Mouse (Mus musculus) kidney, embryonic 14.5 days (tissue): ENCODE measurements around the gene Capn5. TPM values are rescaled to one million over a fixed set of nuclear protein-coding genes. Genes with fewer than 3 reads are reported as not detected.

Source experiments
- ATAC-seq: fragments of 200-750 bp; cut with Nextera tagmentation; 2 replicates; pipeline ENCODE4 v1.8.0; 2017; ENCODE audit warnings: moderate number of reproducible peaks, mild to moderate bottlenecking, moderate TSS enrichment, moderate library complexity; ENCODE audit not compliant: low FRiP score, low TSS enrichment
- H3K27ac ChIP-seq: fragments of 300-500 bp; sonication (generic); 2 replicates; pipeline ENCODE4 v1.5.1; 2014; ENCODE audit warnings: low read depth, mild to moderate bottlenecking, low read length, moderate library complexity, mixed read lengths
- H3K27me3 ChIP-seq: fragments of 300-500 bp; sonication (generic); 2 replicates; pipeline ENCODE4 v1.6.1; 2014; ENCODE audit warnings: mild to moderate bottlenecking, low read length; ENCODE audit not compliant: control insufficient read depth, insufficient read depth
- H3K36me3 ChIP-seq: fragments of 300-500 bp; sonication (generic); 2 replicates; pipeline ENCODE4 v1.6.1; 2014; ENCODE audit warnings: low read length, mixed read lengths; ENCODE audit not compliant: control insufficient read depth, insufficient read depth
- H3K4me1 ChIP-seq: fragments of 300-500 bp; sonication (generic); 2 replicates; pipeline ENCODE4 v1.6.1; 2014; ENCODE audit warnings: low read length, mixed read lengths; ENCODE audit not compliant: control insufficient read depth, insufficient read depth
- H3K4me2 ChIP-seq: fragments of 300-500 bp; sonication (generic); replicated peaks from 2 replicates; pipeline ENCODE4 v1.6.1; 2014; ENCODE audit warnings: low read depth, mild to moderate bottlenecking, low read length
- H3K4me3 ChIP-seq: fragments of 300-500 bp; sonication (generic); 2 replicates; pipeline ENCODE4 v1.5.1; 2014; ENCODE audit warnings: mild to moderate bottlenecking, low read length
- H3K9ac ChIP-seq: fragments of 300-500 bp; sonication (generic); 2 replicates; pipeline ENCODE4 v1.6.1; 2014; ENCODE audit warnings: low read depth, mild to moderate bottlenecking, low read length, moderate library complexity
- H3K9me3 ChIP-seq: fragments of 300-500 bp; sonication (generic); 2 replicates; pipeline ENCODE4 v1.6.1; 2016; ENCODE audit warnings: low read length; ENCODE audit not compliant: control insufficient read depth
- WGBS: fragments of 180-500 bp; shearing (Covaris S2); extraction: QIAGEN DNeasy Blood & Tissue Kit; methylation state at CpG from one replicate; pipeline ENCODE4 v1.1.7; 2014; 5-methylcytosine and 5-hydroxymethylcytosine counted together
- polyA plus RNA-seq: library from polyadenylated mRNA; unstranded; fragments of >200 nt; fragmentation: Nextera tagmentation; extraction: Ambion mirVana; gene quantifications from 2 replicates; pipeline ENCODE4 v1.2.1, GENCODE M21; 2014

Gene Capn5
- polyA plus RNA-seq, 1 experiment from 2014 or later = 10.4 TPM

- Histone ChIP-seq H3K27me3 (no peaks in the 10 kb centered on the region), H3K4me1 (0 out of 2 replicates have a peak, but pooled peaks cover 3% of the 10 kb centered on the region), H3K4me2 (no peak overlapping the region), H3K4me3 (no peak overlapping the region), H3K36me3 (no peaks in the 10 kb centered on the region), H3K9ac (0 out of 2 replicates have a peak overlapping the region, but pooled peaks have one; percentile 12), H3K27ac (peak overlapping the region; percentile 32; the same call in 1 of the 2 replicates), H3K9me3 (no peaks in the 10 kb centered on the region)
- ATAC-seq = peak; percentile 69
- 71% methylated on average over 6 of the region's 6 CpGs for WGBS
These were observed 6.7 kb downstream of the Capn5 start for GRCm38 (mm10) chr7:98171141-98172073.

GRCm38 (mm10) chr7:98164999-98165528 is 13.0 kb downstream of the Capn5 start:
- H3K4me3 ChIP-seq = no peak overlapping the region
- H3K4me1 ChIP-seq = peaks cover 13% of the 10 kb centered on the region
- no peaks in the 10 kb centered on the region for H3K9me3 ChIP-seq
- H3K27ac ChIP-seq = peak overlapping the region; percentile 83
- ATAC-seq = peak; percentile 63
- WGBS = 50% methylated on average over 10 of the region's 10 CpGs
- H3K4me2 ChIP-seq = no peak overlapping the region
- H3K9ac ChIP-seq = no peak overlapping the region
- no peaks in the 10 kb centered on the region for H3K36me3 ChIP-seq
- no peaks in the 10 kb centered on the region for H3K27me3 ChIP-seq

- Histone ChIP-seq H3K36me3 (no peaks in the 10 kb centered on the region), H3K9ac (no peak overlapping the region), H3K9me3 (no peaks in the 10 kb centered on the region), H3K4me2 (no peak overlapping the region), H3K4me3 (no peak overlapping the region), H3K27ac (peak overlapping the region; percentile 83; the same call in 1 of the 2 replicates), H3K27me3 (no peaks in the 10 kb centered on the region), H3K4me1 (peaks cover 18% of the 10 kb centered on the region)
- ATAC-seq = no peak
- WGBS = 74% methylated on average over 9 of the region's 9 CpGs
These were observed 13.6 kb downstream of the Capn5 start for GRCm38 (mm10) chr7:98164382-98164998.

- no peak for ATAC-seq
- no peaks in the 10 kb centered on the region for H3K36me3 ChIP-seq
- H3K4me3 ChIP-seq = no peak overlapping the region
- H3K27me3 ChIP-seq = no peaks in the 10 kb centered on the region
- H3K4me2 ChIP-seq = no peak overlapping the region
- no peak overlapping the region for H3K9ac ChIP-seq
- H3K27ac ChIP-seq = no peak overlapping the region; the same call in 1 of the 2 replicates
- peaks cover 26% of the 10 kb centered on the region for H3K4me1 ChIP-seq
- no peaks in the 10 kb centered on the region for H3K9me3 ChIP-seq
- 41% methylated on average over 3 of the region's 3 CpGs for WGBS
These were observed 14.4 kb downstream of the Capn5 start for GRCm38 (mm10) chr7:98163700-98164099.

- Histone ChIP-seq H3K4me2 (no peak overlapping the region), H3K27me3 (no peaks in the 10 kb centered on the region), H3K9ac (no peak overlapping the region), H3K27ac (no peak overlapping the region), H3K4me3 (no peak overlapping the region), H3K36me3 (no peaks in the 10 kb centered on the region), H3K9me3 (no peaks in the 10 kb centered on the region), H3K4me1 (peaks cover 26% of the 10 kb centered on the region)
- 56% methylated on average over 6 of the region's 6 CpGs for whole genome bisulfite sequencing
- ATAC-seq = no peak
These were observed 15.8 kb downstream of the Capn5 start for GRCm38 (mm10) chr7:98162239-98162638.

- H3K4me1 ChIP-seq = peaks cover 32% of the 10 kb centered on the region
- WGBS = 36% methylated on average over 8 of the region's 8 CpGs
- H3K27me3 ChIP-seq = no peaks in the 10 kb centered on the region
- peak overlapping the region; percentile 77; the same call in 1 of the 2 replicates for H3K27ac ChIP-seq
- 0 out of 2 replicates have a peak, but pooled peaks have one; percentile 19 for ATAC-seq
- H3K4me3 ChIP-seq = no peak overlapping the region
- H3K9me3 ChIP-seq = no peaks in the 10 kb centered on the region
- H3K9ac ChIP-seq = no peak overlapping the region
- no peak overlapping the region for H3K4me2 ChIP-seq
- no peaks in the 10 kb centered on the region for H3K36me3 ChIP-seq
These were observed 17.9 kb downstream of the Capn5 start for GRCm38 (mm10) chr7:98160041-98160740.

- WGBS = 34% methylated on average over 8 of the region's 8 CpGs
- no peak overlapping the region for H3K4me3 ChIP-seq
- no peak overlapping the region for H3K9ac ChIP-seq
- no peaks in the 10 kb centered on the region for H3K27me3 ChIP-seq
- peak; percentile 69 for ATAC-seq
- H3K4me2 ChIP-seq = no peak overlapping the region
- peaks cover 32% of the 10 kb centered on the region for H3K4me1 ChIP-seq
- H3K27ac ChIP-seq = no peak overlapping the region; the same call in 1 of the 2 replicates
- H3K36me3 ChIP-seq = no peaks in the 10 kb centered on the region
- H3K9me3 ChIP-seq = no peaks in the 10 kb centered on the region
These were observed 19.6 kb downstream of the Capn5 start for GRCm38 (mm10) chr7:98158481-98158880.

GRCm38 (mm10) chr7:98157636-98158332 is 20.3 kb downstream of the Capn5 start:
- H3K27me3 ChIP-seq = no peaks in the 10 kb centered on the region
- no peak overlapping the region for H3K4me3 ChIP-seq
- peak overlapping the region; percentile 43; the same call in 1 of the 2 replicates for H3K27ac ChIP-seq
- ATAC-seq = no peak
- no peaks in the 10 kb centered on the region for H3K9me3 ChIP-seq
- no peaks in the 10 kb centered on the region for H3K36me3 ChIP-seq
- no peak overlapping the region for H3K4me2 ChIP-seq
- H3K4me1 ChIP-seq = peaks cover 36% of the 10 kb centered on the region
- 69% methylated on average over 5 of the region's 5 CpGs for WGBS
- H3K9ac ChIP-seq = no peak overlapping the region
